Mouse (Mus musculus) stomach, postnatal 0 days (tissue): Measurements from ENCODE around the gene Pif1. TPM values are rescaled to one million over a fixed set of nuclear protein-coding genes. Genes with fewer than 3 reads are reported as not detected.

Experiments used
- ATAC-seq: fragments of 200-750 bp; cut with Nextera tagmentation; 2 replicates; pipeline ENCODE4 v1.8.0; 2017; ENCODE audit not compliant: low FRiP score, low TSS enrichment
- DNase-seq: peaks from one replicate; pipeline ENCODE4 v3.0.0-alpha.2; 2016; ENCODE audit warnings: low spot score
- H3K27ac ChIP-seq: fragments of 300-500 bp; sonication (generic); replicated peaks from 2 replicates; pipeline ENCODE4 v1.5.1; 2014; ENCODE audit warnings: mild to moderate bottlenecking, control low read depth
- H3K27me3 ChIP-seq: fragments of 300-500 bp; sonication (generic); 2 replicates; pipeline ENCODE4 v1.6.1; 2014; ENCODE audit warnings: low read length; ENCODE audit not compliant: control insufficient read depth, insufficient read depth
- H3K36me3 ChIP-seq: fragments of 300-500 bp; sonication (generic); 2 replicates; pipeline ENCODE4 v1.6.1; 2014; ENCODE audit warnings: low read length, mixed read lengths; ENCODE audit not compliant: control insufficient read depth, insufficient read depth
- H3K4me1 ChIP-seq: fragments of 300-500 bp; sonication (generic); replicated peaks from 2 replicates; pipeline ENCODE4 v1.6.1; 2014; ENCODE audit warnings: antibody characterized with exemption; ENCODE audit not compliant: control insufficient read depth, insufficient read depth
- H3K4me2 ChIP-seq: fragments of 300-500 bp; sonication (generic); replicated peaks from 2 replicates; pipeline ENCODE4 v1.6.1; 2014; ENCODE audit warnings: low read depth, mild to moderate bottlenecking, control low read depth, moderate library complexity
- H3K4me3 ChIP-seq: fragments of 300-500 bp; sonication (generic); 2 replicates; pipeline ENCODE4 v1.5.1; 2014; ENCODE audit warnings: low read depth, low read length, control low read depth
- H3K9ac ChIP-seq: fragments of 300-500 bp; sonication (generic); 2 replicates; pipeline ENCODE4 v1.6.1; 2014; ENCODE audit warnings: mild to moderate bottlenecking, low read length, control low read depth, mixed read lengths
- H3K9me3 ChIP-seq: fragments of 300-500 bp; sonication (generic); 2 replicates; pipeline ENCODE4 v1.6.1; 2016; ENCODE audit warnings: low read length; ENCODE audit not compliant: control insufficient read depth
- CTCF ChIP-seq: IDR thresholded peaks from 2 replicates; pipeline ENCODE4 v1.5.1; 2016; ENCODE audit warnings: antibody characterized with exemption, low read depth, mild to moderate bottlenecking, moderate library complexity
- EP300 ChIP-seq: optimal IDR thresholded peaks from 2 replicates; pipeline ENCODE3; 2016; ENCODE audit warnings: antibody characterized with exemption
- WGBS: fragments of 180-500 bp; shearing (Covaris S2); extraction: QIAGEN DNeasy Blood & Tissue Kit; methylation state at CpG from one replicate; pipeline ENCODE4 v1.1.7; 2014; 5-methylcytosine and 5-hydroxymethylcytosine counted together
- polyA plus RNA-seq: library from polyadenylated mRNA; unstranded; fragments of >200 nt; fragmentation: Nextera tagmentation; extraction: Ambion mirVana; gene quantifications from 2 replicates; pipeline ENCODE4 v1.2.1, GENCODE M21; 2015

The Pif1 gene
- polyA plus RNA-seq, 1 experiment from 2014 or later = 2.4 TPM

DNA sequence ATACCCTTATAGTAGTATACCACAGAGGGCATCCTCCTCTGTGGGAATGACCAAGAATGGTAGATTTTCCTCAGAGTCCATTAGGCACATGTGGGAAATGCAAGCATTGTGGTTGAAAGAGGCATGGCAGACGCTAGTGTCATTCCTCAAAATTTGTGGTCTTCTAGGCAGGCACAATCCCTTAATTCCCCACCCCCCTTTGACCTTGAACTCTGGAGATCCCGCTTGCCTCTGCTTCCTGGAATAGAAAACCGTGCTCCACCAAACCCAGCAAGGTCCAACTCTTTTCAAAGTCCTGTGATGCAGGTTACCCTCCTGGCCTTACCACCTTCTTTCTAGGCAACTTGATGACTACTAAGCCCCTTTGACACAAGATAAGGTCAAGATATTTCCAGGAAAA, 5.8 kb downstream of the Pif1 start:
- ATAC-seq = no peak
- no peak for TF ChIP-seq EP300
- TF ChIP-seq CTCF = no peak
- no peaks in the 10 kb centered on the region for H3K27me3 ChIP-seq
- no peak overlapping the region for H3K27ac ChIP-seq
- no peaks in the 10 kb centered on the region for H3K9me3 ChIP-seq
- no peak overlapping the region for H3K9ac ChIP-seq
- H3K4me3 ChIP-seq = no peak overlapping the region
- WGBS = 90% methylated on average over 3 of the region's 3 CpGs
- no peak overlapping the region for H3K4me2 ChIP-seq
- H3K36me3 ChIP-seq = no peaks in the 10 kb centered on the region
- DNase-seq = no peak
- peaks cover 4% of the 10 kb centered on the region; the same call in 1 of the 2 replicates for H3K4me1 ChIP-seq

DNA sequence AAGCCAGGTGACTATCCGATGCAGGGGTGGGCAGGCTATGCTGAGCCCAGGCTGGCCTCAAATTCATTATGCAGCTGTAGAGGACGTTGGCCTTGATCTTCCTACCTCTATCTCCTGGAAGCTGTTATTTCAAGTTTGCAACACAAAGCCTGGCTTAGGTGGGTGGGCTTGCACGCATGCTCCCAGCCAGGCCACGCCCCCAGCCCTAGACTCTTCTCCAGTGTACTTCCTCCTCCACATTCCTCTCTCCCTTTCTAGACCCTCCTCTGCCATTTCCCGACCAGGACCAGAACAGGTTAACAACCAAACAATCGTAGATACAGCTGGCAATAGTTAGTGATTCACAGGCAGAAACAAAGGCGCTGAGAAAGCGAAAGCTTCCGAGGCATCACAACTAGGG, 6.6 kb downstream of the Pif1 start:
- Histone ChIP-seq H3K27ac (no peak overlapping the region), H3K4me2 (no peak overlapping the region), H3K4me3 (no peak overlapping the region), H3K4me1 (0 out of 2 replicates have a peak, but pooled peaks cover 4% of the 10 kb centered on the region), H3K27me3 (no peaks in the 10 kb centered on the region), H3K9me3 (no peaks in the 10 kb centered on the region), H3K9ac (no peak overlapping the region), H3K36me3 (no peaks in the 10 kb centered on the region)
- TF ChIP-seq EP300 (no peak), CTCF (no peak)
- DNase-seq = no peak
- 86% methylated on average over 9 of the region's 9 CpGs for WGBS
- ATAC-seq = no peak

DNA sequence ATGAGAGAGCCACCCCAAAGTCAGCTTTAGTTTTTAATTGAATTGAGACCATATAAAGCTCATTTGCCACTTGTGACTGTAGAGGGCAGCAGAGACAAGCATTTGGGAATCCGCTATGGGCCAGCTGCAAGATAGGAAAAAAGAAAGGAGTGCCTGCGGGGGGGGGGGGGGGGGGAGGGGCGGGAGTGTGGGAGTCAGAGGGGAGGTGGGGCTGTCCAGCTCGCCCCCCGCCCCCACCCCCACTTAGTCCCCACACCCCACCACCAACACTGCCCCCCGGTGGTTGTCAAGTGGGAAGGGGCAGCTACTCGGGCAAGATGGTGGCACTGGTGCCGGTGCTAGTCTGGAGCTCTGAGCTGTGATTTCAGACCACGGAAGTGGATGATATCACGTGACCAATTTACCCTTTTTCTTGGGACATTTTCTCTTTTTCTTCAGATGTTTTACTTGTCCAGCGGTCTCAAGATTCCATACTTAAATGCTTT, 11.8 kb downstream of the Pif1 start:
- no peaks in the 10 kb centered on the region for H3K27me3 ChIP-seq
- no peaks in the 10 kb centered on the region for H3K4me1 ChIP-seq
- DNase-seq (peak; percentile 48), ATAC-seq (peak; percentile 29; the same call in 1 of the 2 replicates)
- peak overlapping the region; percentile 25; the same call in 1 of the 2 replicates for H3K4me2 ChIP-seq
- H3K9ac ChIP-seq = no peak overlapping the region
- H3K4me3 ChIP-seq = no peak overlapping the region
- no peaks in the 10 kb centered on the region for H3K36me3 ChIP-seq
- H3K9me3 ChIP-seq = no peaks in the 10 kb centered on the region
- TF ChIP-seq EP300 (no peak), CTCF (peak; percentile 74)
- H3K27ac ChIP-seq = no peak overlapping the region
- WGBS = 48% methylated on average over 7 of the region's 11 CpGs

DNA sequence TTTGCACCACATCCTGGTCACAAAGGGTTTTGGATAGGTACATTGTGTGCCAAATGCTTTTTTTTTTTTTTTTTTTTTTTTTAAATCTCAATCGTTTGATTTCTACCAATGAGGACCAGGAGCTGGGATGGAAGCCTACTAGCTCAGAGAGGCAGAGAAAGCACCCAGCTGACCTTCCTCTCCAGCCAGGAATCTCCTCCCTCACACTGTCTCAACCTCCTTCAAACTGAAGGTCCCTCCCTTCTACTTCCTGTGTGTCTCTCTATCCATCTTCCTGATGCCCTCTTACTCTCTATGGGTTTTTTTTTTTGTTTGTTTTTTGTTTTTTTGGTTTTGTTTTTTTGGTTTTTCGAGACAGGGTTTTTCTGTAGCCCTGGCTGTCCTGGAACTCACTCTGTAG, 14.0 kb downstream of the Pif1 start:
- Histone ChIP-seq H3K27ac (no peak overlapping the region), H3K27me3 (no peaks in the 10 kb centered on the region), H3K36me3 (no peaks in the 10 kb centered on the region), H3K4me3 (no peak overlapping the region), H3K4me2 (no peak overlapping the region), H3K4me1 (no peaks in the 10 kb centered on the region), H3K9ac (no peak overlapping the region), H3K9me3 (no peaks in the 10 kb centered on the region)
- WGBS = 71% methylated on average over 2 of the region's 2 CpGs
- no peak for ATAC-seq
- TF ChIP-seq CTCF (no peak), EP300 (no peak)
- no peak for DNase-seq

GRCm38 (mm10) chr9:65603401-65604102, 16.6 kb downstream of the Pif1 start:
- Histone ChIP-seq H3K4me1 (no peaks in the 10 kb centered on the region), H3K27ac (no peak overlapping the region), H3K27me3 (no peaks in the 10 kb centered on the region), H3K9ac (no peak overlapping the region), H3K4me3 (no peak overlapping the region), H3K36me3 (no peaks in the 10 kb centered on the region), H3K9me3 (no peaks in the 10 kb centered on the region), H3K4me2 (no peak overlapping the region)
- no peak for DNase-seq
- ATAC-seq = no peak
- TF ChIP-seq EP300 = no peak
- TF ChIP-seq CTCF = peak; percentile 59
- 60% methylated on average over 8 of the region's 8 CpGs for WGBS

DNA sequence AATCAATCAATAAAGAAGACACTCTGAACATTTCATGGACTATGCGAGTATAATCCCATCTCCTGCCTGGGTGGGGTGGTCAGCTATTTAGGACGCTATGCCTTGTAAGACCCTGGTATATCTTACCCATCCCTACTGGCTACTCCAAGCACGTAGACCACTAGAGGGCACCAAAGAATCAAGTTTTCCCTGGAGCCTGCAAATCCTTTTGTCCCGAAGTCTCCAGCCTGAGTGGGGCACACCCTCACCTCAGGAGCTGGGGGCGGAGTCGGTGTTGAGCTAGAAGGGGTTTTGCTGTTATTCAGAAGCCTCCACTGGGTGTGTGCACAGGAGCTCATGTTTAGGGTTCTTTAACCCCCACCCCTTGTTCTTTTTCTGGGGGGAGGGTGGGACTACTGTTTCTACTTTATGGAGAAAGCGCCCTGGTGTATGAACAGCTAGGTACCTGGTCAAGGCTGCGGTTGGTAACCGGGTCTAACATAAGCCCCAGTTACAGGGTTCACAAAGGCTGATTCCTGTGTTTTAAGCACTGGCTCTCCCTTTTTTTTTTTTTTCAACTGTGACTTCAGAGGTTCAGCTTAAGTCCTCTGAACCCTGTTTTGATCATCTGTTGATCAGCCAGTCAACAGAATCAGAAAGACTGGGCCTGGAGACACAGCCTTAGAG, 18.6 kb downstream of the Pif1 start:
- Histone ChIP-seq H3K9ac (no peak overlapping the region), H3K4me1 (no peaks in the 10 kb centered on the region), H3K27me3 (no peaks in the 10 kb centered on the region), H3K4me3 (no peak overlapping the region), H3K4me2 (peak overlapping the region; percentile 32), H3K9me3 (no peaks in the 10 kb centered on the region), H3K27ac (peak overlapping the region; percentile 89), H3K36me3 (no peaks in the 10 kb centered on the region)
- TF ChIP-seq EP300 = no peak
- TF ChIP-seq CTCF = peak; percentile 92
- WGBS = 6% methylated on average over 9 of the region's 9 CpGs
- peak; percentile 84 for DNase-seq
- peak; percentile 82 for ATAC-seq
